ENCODE assay signal across 15 mouse cellular contexts in the genomic region with DNA sequence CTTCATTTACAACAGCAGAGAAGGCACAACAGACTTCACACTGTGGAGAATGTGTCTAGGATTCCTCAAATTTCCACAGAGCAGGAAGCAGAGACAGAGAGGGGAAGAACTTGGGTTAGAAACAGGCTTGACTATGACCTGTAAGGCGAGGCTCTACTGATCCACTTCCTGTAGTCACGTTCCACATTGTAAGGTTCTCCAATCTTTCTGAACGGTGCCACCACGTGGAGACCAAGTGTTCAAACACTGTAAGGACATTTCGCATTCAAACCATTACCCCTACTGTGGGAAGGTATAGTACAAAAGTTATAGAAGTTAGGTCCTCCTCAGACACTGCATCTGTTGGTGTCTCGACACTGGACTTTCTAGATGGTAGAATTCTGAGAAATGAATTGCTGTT. TPM values are rescaled to one million over a fixed set of nuclear protein-coding genes. Genes with fewer than 3 reads are reported as not detected.
DNase-seq lines count a peak whose midpoint lies in the region; ATAC-seq and TF ChIP-seq lines count a peak whose summit lies in the region.
"Had no signal": no experiment of that assay in that cellular context is flagged by ENCODE, and none has a peak within 500 bp of the region (broad histone marks: within the 10 kb centered on the region; RNA-seq: fewer than 3 reads in every experiment).

No protein-coding gene starts in this region.

- no peaks in the 10 kb centered on the region for H3K9me3 ChIP-seq in liver, embryonic 12.5 days (replicated peaks)
- H3K9me3 ChIP-seq: midbrain, embryonic 10.5 days; neural tube, embryonic 12.5 days had no signal

- no peaks in the 10 kb centered on the region for H3K27me3 ChIP-seq in liver, adult 2 months (ENCODE audit: control insufficient read depth, insufficient read depth, low read length)
- H3K27me3 ChIP-seq in liver, embryonic 12.5 days (replicated peaks) = no peaks in the 10 kb centered on the region
- H3K27me3 ChIP-seq: neural tube, embryonic 12.5 days had no signal

- no peaks in the 10 kb centered on the region for H3K79me2 ChIP-seq in liver, adult 2 months (ENCODE audit: control insufficient read depth, insufficient read depth, low read length)

- DNase-seq in liver, adult 2 months (ENCODE audit: extremely low read depth, low read depth, low spot score) = peak; percentile 63
- DNase-seq in ZHBTc4 (ENCODE audit: low read depth, low spot score) = peak; percentile 28
- DNase-seq in thymus, postnatal 25 days = peak; percentile 69
- DNase-seq in right cerebral cortex, postnatal 36 days (ENCODE audit: low spot score in 2 of 2) = no peak
- no peak for DNase-seq in spleen, postnatal 4 days (ENCODE audit: low spot score in 2 of 2)
- DNase-seq: embryo, embryonic 11 days; gastrocnemius, postnatal 36 days; heart, postnatal 14 days; kidney, adult 11 months; layer of hippocampus, adult 9-11 months had no signal

- WGBS in liver, adult 2 months = 56% methylated on average over 6 of the region's 6 CpGs
- 38% methylated on average over 6 of the region's 6 CpGs for WGBS in liver, embryonic 12.5 days (ENCODE audit: insufficient replicate concordance)

- H3K4me3 ChIP-seq in liver, adult 2 months (ENCODE audit: insufficient read depth, low read depth, low read length) = no peak overlapping the region
- no peak overlapping the region for H3K4me3 ChIP-seq in liver, embryonic 12.5 days
- H3K4me3 ChIP-seq: midbrain, embryonic 10.5 days; neural tube, embryonic 12.5 days had no signal

- H3K4me1 ChIP-seq in liver, adult 2 months (ENCODE audit: control insufficient read depth, insufficient read depth, low read length) = peaks cover 2% of the 10 kb centered on the region; the same call in 1 of the 2 replicates
- peaks cover 5% of the 10 kb centered on the region; the same call in 1 of the 2 replicates for H3K4me1 ChIP-seq in liver, embryonic 12.5 days
- H3K4me1 ChIP-seq: neural tube, embryonic 12.5 days had no signal

- H3K9ac ChIP-seq in liver, adult 2 months (ENCODE audit: low read depth, low read length) = no peak overlapping the region
- H3K9ac ChIP-seq in liver, embryonic 12.5 days = no peak overlapping the region
- H3K9ac ChIP-seq: neural tube, embryonic 12.5 days had no signal

- TF ChIP-seq CTCF in liver, adult 2 months (IDR thresholded peaks at IDR 0.05; ENCODE audit: low read depth, low read length) = no peak

- H3K27ac ChIP-seq in liver, adult 2 months (replicated peaks; ENCODE audit: insufficient read depth, low read depth, low read length) = no peak overlapping the region
- H3K27ac ChIP-seq in liver, embryonic 12.5 days = no peak overlapping the region
- H3K27ac ChIP-seq: midbrain, embryonic 10.5 days; neural tube, embryonic 12.5 days had no signal

- ATAC-seq in liver, embryonic 12.5 days = no peak
- ATAC-seq in megakaryocyte, adult 5-6 weeks (ENCODE audit: poor library complexity, severe bottlenecking) = peak; percentile 47
- ATAC-seq in erythroid progenitor cell, adult 5-6 weeks (replicated peaks; ENCODE audit: low FRiP score, poor library complexity, severe bottlenecking) = no peak

- no peak overlapping the region for H3K4me2 ChIP-seq in liver, embryonic 12.5 days
- H3K4me2 ChIP-seq: neural tube, embryonic 12.5 days had no signal

- no peak for TF ChIP-seq POLR2A in liver, adult 2 months (IDR thresholded peaks at IDR 0.05; ENCODE audit: extremely low read depth, insufficient read depth, low read length)

- no peaks in the 10 kb centered on the region for H3K36me3 ChIP-seq in liver, adult 2 months (ENCODE audit: control insufficient read depth, insufficient read depth, low read length)
- no peaks in the 10 kb centered on the region for H3K36me3 ChIP-seq in liver, embryonic 12.5 days
- H3K36me3 ChIP-seq: midbrain, embryonic 10.5 days; neural tube, embryonic 12.5 days had no signal

RNA-seq across cellular contexts. Expression of a gene that starts 31.8 kb away (rescaled TPM):
- 27.9 and 33.3 TPM in 2 replicates for total RNA-seq in liver, adult 2 months (2014; rRNA removed)
- polyA plus RNA-seq in liver, adult 2 months (2012; rRNA removed) = 5.5 and 5.7 TPM in 2 replicates
- polyA plus RNA-seq in liver, embryonic 12.5 days (2016; fragmentation: Nextera tagmentation; extraction: Ambion mirVana) = 10.3 and 10.8 TPM in 2 replicates
- 55.5 and 70.0 TPM in 2 replicates for total RNA-seq in megakaryocyte, adult 5-6 weeks (2015)
- 43.3 and 57.1 TPM in 2 replicates for total RNA-seq in megakaryocyte, adult 5-6 weeks (2017)
- total RNA-seq in erythroid progenitor cell, adult 5-6 weeks (2015; ENCODE audit: low replicate concordance) = 46.1 and 69.6 TPM in 2 replicates
- total RNA-seq in erythroid progenitor cell, adult 5-6 weeks (2017; ENCODE audit: low replicate concordance) = 39.5 and 49.2 TPM in 2 replicates

Comparison
In these comparisons a context has a peak if more than half of its experiments do, and no peak if none do; other contexts are left out.
1. DNase-seq: peak in liver, adult 2 months (single experiment), ZHBTc4 (single experiment) and thymus, postnatal 25 days (single experiment); none in right cerebral cortex, postnatal 36 days (0 of 2) and spleen, postnatal 4 days (0 of 2).